Mouse (Mus musculus) thymus, adult 2 months (tissue): ENCODE data around the gene Pou6f2.

Experiments used
- CTCF ChIP-seq: fragments of 200-500 bp; IDR thresholded peaks from 2 replicates; pipeline ENCODE4 v1.5.1; 2012; ENCODE audit warnings: mild to moderate bottlenecking, control low read depth, low read length, moderate library complexity, borderline replicate concordance; ENCODE audit not compliant: control insufficient read depth, poor library complexity, insufficient read depth; ENCODE audit errors: extremely low read depth
- POLR2A ChIP-seq: fragments of 200-500 bp; IDR thresholded peaks from 2 replicates; pipeline ENCODE4 v1.6.1; 2012; ENCODE audit warnings: mild to moderate bottlenecking, low read length, control low read depth, moderate library complexity; ENCODE audit not compliant: control insufficient read depth, poor library complexity, insufficient read depth; ENCODE audit errors: extremely low read depth

DNA sequence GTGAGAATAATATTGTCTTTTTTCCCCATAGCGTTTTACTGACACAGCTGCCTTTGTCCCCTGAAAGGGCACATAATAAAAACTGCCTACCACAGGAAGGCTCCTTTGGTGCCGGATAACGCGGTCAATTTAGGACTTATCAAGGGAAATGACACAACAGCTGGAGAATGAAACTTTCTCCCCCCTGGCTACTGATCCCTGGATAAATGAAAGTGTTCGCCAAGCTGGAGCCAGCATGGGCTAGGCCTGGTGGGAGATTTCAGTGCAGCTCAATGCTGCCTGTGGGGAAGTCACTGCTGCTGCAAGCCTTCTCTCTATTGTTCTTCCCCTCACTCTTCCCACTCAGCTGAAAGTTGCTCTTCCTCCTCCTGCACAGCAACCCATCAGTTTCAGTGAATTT, 267.8 kb downstream of the Pou6f2 start:
- TF ChIP-seq POLR2A, result no peak
- no peak for TF ChIP-seq CTCF
